Mouse (Mus musculus): ENCODE measurements at regions not wholly inside any gene's neighbourhood (a gene's known extent, or its start where the extent isn't known, plus 50 kb on each side); places are given as distances from the start of the nearest gene placed in this dataset.

DNA sequence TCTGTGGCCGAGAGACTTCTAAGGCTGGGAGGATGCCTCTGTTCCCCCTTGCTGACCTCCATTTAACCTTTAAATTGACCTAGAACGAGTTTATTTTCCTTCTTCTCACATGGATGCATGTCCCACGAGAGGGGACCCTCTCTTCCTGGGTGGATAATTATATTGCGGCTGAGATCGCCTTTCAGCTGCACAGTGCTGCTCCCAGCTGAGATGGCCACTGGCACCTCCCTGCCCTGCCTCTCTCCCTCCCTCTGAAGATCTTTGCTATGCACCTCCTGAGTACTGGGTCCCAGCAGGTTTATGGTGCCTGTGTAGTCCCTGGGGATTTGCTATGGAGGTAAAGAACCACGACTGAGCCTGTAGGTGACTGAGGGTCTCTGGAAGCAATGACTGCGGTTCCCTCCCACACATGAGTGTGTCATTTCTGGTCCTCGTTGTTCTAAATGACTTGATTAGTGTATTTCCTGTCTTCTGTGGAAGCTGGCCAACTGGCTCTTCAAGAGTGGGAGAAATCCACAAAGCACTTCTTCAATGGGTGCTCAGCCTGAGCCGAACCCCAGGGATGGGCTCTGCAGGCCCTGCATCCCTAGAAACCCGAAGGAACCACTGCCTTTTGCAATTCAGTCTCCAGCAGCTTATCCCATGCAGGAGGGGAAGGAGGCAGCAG, 275.9 kb downstream of the Tshz3 start:
- Histone ChIP-seq H3K9ac (ENCODE audit: low read depth, low read length) (no peak overlapping the region), H3K27ac (ENCODE audit: low read length) (no peak overlapping the region), H3K4me3 (ENCODE audit: low read length) (no peak overlapping the region), H3K4me1 (ENCODE audit: control insufficient read depth, insufficient read depth, low read length) (0 out of 2 replicates have a peak, but pooled peaks cover 3% of the 10 kb centered on the region), H3K36me3 (ENCODE audit: control insufficient read depth, insufficient read depth, low read length) (no peaks in the 10 kb centered on the region), H3K9me3 (ENCODE audit: control insufficient read depth, low read length) (no peaks in the 10 kb centered on the region), H3K4me2 (ENCODE audit: low read depth, low read length) (no peak overlapping the region), H3K27me3 (replicated peaks; ENCODE audit: control insufficient read depth, insufficient read depth, low read length) (no peaks in the 10 kb centered on the region)
- 31% methylated on average over 10 of the region's 10 CpGs for WGBS
- ATAC-seq: no peak

DNA sequence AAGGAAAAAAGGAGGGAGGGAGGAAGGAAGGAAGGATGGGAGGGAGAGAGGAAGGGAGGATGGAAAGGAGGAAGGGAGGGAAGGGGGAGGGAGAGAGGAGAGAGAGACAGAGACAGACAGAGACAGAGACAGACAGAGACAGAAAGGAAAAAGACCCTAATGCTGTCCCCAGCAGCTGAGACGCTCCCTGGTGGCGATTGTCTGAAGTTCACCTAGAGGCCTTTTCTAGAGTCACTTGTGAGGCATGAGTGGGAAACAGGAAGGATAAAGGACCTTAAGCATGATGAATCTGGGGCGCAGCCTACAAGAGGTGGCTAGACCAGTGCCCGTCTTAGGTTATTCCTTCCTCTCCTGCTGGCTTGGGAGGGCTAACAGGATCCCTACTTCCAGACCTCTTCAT, 276.7 kb downstream of the Tshz3 start:
- no peak overlapping the region for H3K27ac ChIP-seq (ENCODE audit: low read length)
- no peaks in the 10 kb centered on the region for H3K9me3 ChIP-seq (ENCODE audit: control insufficient read depth, low read length)
- H3K4me3 ChIP-seq (ENCODE audit: low read length): no peak overlapping the region
- 0 out of 2 replicates have a peak, but pooled peaks cover 3% of the 10 kb centered on the region for H3K4me1 ChIP-seq (ENCODE audit: control insufficient read depth, insufficient read depth, low read length)
- H3K9ac ChIP-seq (ENCODE audit: low read depth, low read length): no peak overlapping the region
- no peak overlapping the region for H3K4me2 ChIP-seq (ENCODE audit: low read depth, low read length)
- no peak for ATAC-seq
- H3K27me3 ChIP-seq (replicated peaks; ENCODE audit: control insufficient read depth, insufficient read depth, low read length): no peaks in the 10 kb centered on the region
- 61% methylated on average over 4 of the region's 4 CpGs for WGBS
- no peaks in the 10 kb centered on the region for H3K36me3 ChIP-seq (ENCODE audit: control insufficient read depth, insufficient read depth, low read length)

DNA sequence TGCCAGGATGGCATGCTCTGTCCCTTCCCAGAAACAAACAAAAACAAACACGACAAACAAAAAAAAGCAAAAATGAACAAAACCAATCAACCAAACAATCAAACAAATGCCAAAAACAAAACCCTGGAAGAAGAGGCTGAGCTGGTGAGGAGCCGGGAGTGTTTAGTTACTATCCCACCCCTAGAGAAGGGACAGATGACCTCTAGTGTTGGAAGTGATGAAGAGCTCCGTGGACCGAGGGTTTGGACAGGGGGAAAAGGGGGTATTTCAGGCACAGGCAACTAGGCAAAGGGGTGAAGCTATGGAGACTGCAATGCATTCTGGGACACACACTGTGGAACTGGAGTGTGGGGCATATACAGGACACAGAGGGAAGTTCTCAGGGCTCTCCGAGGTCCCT, 277.6 kb downstream of the Tshz3 start:
- H3K4me2 ChIP-seq (ENCODE audit: low read depth, low read length): no peak overlapping the region

DNA sequence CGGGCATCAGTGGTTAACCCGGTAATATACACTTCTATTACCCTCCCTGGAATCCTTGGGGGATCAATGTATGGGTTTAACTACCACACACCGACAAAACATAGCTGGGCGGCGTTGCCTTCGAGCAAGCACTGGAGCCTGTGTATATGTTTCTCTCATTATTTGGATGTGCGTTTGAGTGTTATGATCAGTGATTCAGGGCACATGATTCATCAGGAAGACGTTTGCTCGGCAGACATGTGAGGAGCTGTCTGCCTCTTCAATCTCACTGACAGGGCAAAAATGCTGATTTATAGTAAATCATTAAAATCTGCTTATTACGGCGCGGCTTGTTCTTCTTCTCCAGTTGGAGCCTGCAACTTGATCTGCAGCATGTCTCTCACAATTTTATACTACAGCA, 279.9 kb downstream of the Tshz3 start:
- no peak overlapping the region for H3K9ac ChIP-seq (ENCODE audit: low read depth, low read length)
- no peak overlapping the region for H3K4me3 ChIP-seq (ENCODE audit: low read length)
- no peak overlapping the region for H3K4me2 ChIP-seq (ENCODE audit: low read depth, low read length)
- H3K9me3 ChIP-seq (ENCODE audit: control insufficient read depth, low read length): no peaks in the 10 kb centered on the region
- 57% methylated on average over 12 of the region's 12 CpGs for WGBS
- 0 out of 2 replicates have a peak, but pooled peaks cover 3% of the 10 kb centered on the region for H3K4me1 ChIP-seq (ENCODE audit: control insufficient read depth, insufficient read depth, low read length)
- H3K36me3 ChIP-seq (ENCODE audit: control insufficient read depth, insufficient read depth, low read length): no peaks in the 10 kb centered on the region
- no peak for ATAC-seq
- H3K27me3 ChIP-seq (replicated peaks; ENCODE audit: control insufficient read depth, insufficient read depth, low read length): no peaks in the 10 kb centered on the region
- no peak overlapping the region for H3K27ac ChIP-seq (ENCODE audit: low read length)

More for the DNA sequence above, 277.6 kb downstream of the Tshz3 start:
- no peaks in the 10 kb centered on the region for H3K9me3 ChIP-seq (ENCODE audit: control insufficient read depth, low read length)
- no peak overlapping the region for H3K4me3 ChIP-seq (ENCODE audit: low read length)
- no peak overlapping the region for H3K9ac ChIP-seq (ENCODE audit: low read depth, low read length)
- H3K4me1 ChIP-seq (ENCODE audit: control insufficient read depth, insufficient read depth, low read length): 0 out of 2 replicates have a peak, but pooled peaks cover 3% of the 10 kb centered on the region
- H3K27ac ChIP-seq (ENCODE audit: low read length): no peak overlapping the region
- no peaks in the 10 kb centered on the region for H3K27me3 ChIP-seq (replicated peaks; ENCODE audit: control insufficient read depth, insufficient read depth, low read length)
- WGBS: 18% methylated on average over 5 of the region's 5 CpGs
- no peak for ATAC-seq
- no peaks in the 10 kb centered on the region for H3K36me3 ChIP-seq (ENCODE audit: control insufficient read depth, insufficient read depth, low read length)

DNA sequence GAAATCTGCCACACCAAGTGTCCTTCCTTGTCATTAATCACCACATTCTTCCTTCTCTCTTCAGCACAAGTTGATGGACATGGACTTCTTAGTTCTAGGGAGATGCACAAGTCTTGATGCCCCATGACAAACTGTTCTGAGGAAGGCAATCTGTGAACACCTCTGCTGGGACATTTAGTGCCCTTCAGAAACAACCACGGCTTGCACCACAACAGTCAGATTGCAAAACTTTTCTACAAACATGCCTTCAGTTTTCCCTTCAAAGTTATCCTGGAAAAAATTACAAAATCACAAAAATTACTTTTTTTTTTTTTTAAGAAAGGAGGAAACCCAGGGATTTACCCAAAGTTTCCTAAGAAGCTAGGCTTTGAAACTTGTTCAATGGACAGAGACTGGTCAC, 291.5 kb downstream of the Tshz3 start:
- 82% methylated on average over 1 of the region's 1 CpGs for WGBS
- Histone ChIP-seq H3K27ac (ENCODE audit: low read length) (no peak overlapping the region), H3K27me3 (replicated peaks; ENCODE audit: control insufficient read depth, insufficient read depth, low read length) (no peaks in the 10 kb centered on the region), H3K4me3 (ENCODE audit: low read length) (no peak overlapping the region), H3K4me1 (ENCODE audit: control insufficient read depth, insufficient read depth, low read length) (no peaks in the 10 kb centered on the region), H3K9me3 (ENCODE audit: control insufficient read depth, low read length) (no peaks in the 10 kb centered on the region), H3K4me2 (ENCODE audit: low read depth, low read length) (no peak overlapping the region), H3K9ac (ENCODE audit: low read depth, low read length) (no peak overlapping the region), H3K36me3 (ENCODE audit: control insufficient read depth, insufficient read depth, low read length) (no peaks in the 10 kb centered on the region)
- no peak for ATAC-seq

DNA sequence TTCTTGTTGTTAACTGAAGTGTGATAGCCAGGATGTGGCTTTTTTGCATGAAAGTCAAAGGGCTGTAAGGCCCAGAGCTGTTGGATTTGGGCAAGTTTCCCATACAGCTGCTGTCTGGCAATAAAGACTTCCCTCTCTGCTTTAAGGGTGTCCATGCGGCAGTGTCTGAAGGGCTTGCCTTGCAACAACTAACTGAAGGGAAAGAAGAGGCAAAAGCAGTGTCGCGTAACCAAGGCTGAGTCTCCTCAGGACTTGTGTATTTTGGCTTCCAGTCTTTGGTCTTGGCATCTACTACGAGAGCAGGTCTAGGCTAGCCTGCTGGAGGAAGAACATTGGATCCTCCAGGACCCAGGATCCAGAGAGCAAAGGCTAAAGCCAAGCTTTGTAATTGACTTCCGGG, 306.7 kb downstream of the Tshz3 start:
- Histone ChIP-seq H3K36me3 (ENCODE audit: control insufficient read depth, insufficient read depth, low read length) (no peaks in the 10 kb centered on the region), H3K4me1 (ENCODE audit: control insufficient read depth, insufficient read depth, low read length) (no peaks in the 10 kb centered on the region), H3K27ac (ENCODE audit: low read length) (no peak overlapping the region), H3K9me3 (ENCODE audit: control insufficient read depth, low read length) (no peaks in the 10 kb centered on the region), H3K4me2 (ENCODE audit: low read depth, low read length) (no peak overlapping the region), H3K9ac (ENCODE audit: low read depth, low read length) (no peak overlapping the region), H3K4me3 (ENCODE audit: low read length) (no peak overlapping the region), H3K27me3 (replicated peaks; ENCODE audit: control insufficient read depth, insufficient read depth, low read length) (no peaks in the 10 kb centered on the region)
- ATAC-seq: no peak
- WGBS: 75% methylated on average over 5 of the region's 5 CpGs

DNA sequence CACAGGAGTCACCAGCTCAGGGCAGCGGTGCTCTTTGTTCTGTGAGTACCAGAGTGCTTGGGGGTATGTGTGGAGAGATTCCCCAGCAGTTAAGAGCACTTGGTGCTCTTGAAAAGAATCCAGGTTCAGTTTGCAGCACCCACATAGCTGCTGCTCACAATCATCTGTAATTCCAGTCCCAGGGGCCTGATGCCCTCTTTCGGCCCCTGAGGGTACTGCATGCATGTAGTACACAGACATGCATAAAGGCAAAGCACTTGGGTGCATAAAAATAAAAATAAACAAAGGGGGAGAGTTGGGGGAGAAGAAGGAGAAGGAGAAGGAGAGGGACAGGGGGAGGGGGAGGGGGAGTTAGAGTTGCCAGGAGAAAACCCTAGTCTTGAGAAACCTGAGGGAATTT, 307.8 kb downstream of the Tshz3 start:
- Histone ChIP-seq H3K4me1 (ENCODE audit: control insufficient read depth, insufficient read depth, low read length) (no peaks in the 10 kb centered on the region), H3K36me3 (ENCODE audit: control insufficient read depth, insufficient read depth, low read length) (no peaks in the 10 kb centered on the region), H3K9ac (ENCODE audit: low read depth, low read length) (no peak overlapping the region), H3K9me3 (ENCODE audit: control insufficient read depth, low read length) (no peaks in the 10 kb centered on the region), H3K27ac (ENCODE audit: low read length) (no peak overlapping the region), H3K4me3 (ENCODE audit: low read length) (no peak overlapping the region), H3K27me3 (replicated peaks; ENCODE audit: control insufficient read depth, insufficient read depth, low read length) (no peaks in the 10 kb centered on the region), H3K4me2 (ENCODE audit: low read depth, low read length) (no peak overlapping the region)
- no peak for ATAC-seq
- WGBS: 97% methylated on average over 2 of the region's 2 CpGs

DNA sequence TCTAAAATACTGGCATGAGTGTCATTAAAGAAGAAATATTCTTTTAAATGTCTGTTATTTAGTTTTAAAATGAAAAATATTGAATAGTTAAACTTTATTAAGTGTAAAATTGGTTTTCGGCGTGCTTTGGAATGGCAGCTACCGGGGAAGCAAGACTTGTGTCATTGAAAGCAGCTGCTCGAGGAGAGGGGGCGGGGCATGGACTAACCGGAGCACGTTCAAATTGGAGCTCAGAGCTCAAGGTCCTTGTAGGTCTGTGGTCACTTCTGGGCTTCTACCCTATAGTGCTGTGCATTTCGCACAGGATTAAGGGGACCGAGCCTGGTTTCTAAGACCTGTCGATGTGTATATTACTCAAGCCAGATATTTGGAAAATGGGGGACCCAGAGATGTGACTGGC, 309.0 kb downstream of the Tshz3 start:
- H3K9ac ChIP-seq (ENCODE audit: low read depth, low read length): no peak overlapping the region
- H3K4me1 ChIP-seq (ENCODE audit: control insufficient read depth, insufficient read depth, low read length): no peaks in the 10 kb centered on the region
- H3K27me3 ChIP-seq (replicated peaks; ENCODE audit: control insufficient read depth, insufficient read depth, low read length): no peaks in the 10 kb centered on the region
- no peak overlapping the region for H3K27ac ChIP-seq (ENCODE audit: low read length)
- no peak overlapping the region for H3K4me2 ChIP-seq (ENCODE audit: low read depth, low read length)
- no peaks in the 10 kb centered on the region for H3K9me3 ChIP-seq (ENCODE audit: control insufficient read depth, low read length)
- 65% methylated on average over 10 of the region's 10 CpGs for WGBS
- H3K36me3 ChIP-seq (ENCODE audit: control insufficient read depth, insufficient read depth, low read length): no peaks in the 10 kb centered on the region
- ATAC-seq: no peak
- H3K4me3 ChIP-seq (ENCODE audit: low read length): no peak overlapping the region

DNA sequence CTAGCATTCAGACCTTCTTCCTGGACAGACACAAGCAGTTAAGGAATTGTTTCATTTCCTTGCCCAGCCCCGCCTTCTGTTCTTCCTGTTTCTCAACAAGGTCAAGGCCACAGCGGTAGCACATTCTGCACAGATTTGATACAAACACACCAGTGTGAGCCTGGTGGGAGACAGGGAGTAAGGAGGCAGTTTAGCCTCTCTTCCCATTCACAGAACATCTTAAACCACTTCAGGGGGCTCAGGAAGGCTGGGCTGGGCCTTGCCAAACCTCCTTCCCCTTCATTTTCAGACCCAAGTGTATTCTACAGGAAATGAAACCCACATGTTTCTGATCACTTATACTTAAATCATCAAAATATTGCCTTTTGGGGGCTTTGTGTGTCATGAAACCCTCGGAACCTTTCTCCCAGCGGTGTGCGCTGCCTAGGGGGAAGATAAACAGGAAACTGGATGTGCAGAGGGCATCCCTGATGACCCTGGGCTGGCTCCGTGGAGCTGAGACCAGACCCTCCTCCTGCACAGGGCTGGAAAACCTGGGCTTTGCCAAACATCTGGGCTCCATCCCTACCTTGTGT, 313.3 kb downstream of the Tshz3 start:
- H3K4me2 ChIP-seq (ENCODE audit: low read depth, low read length): no peak overlapping the region
- H3K4me1 ChIP-seq (ENCODE audit: control insufficient read depth, insufficient read depth, low read length): peaks cover 4% of the 10 kb centered on the region; the same call in 1 of the 2 replicates
- no peaks in the 10 kb centered on the region for H3K27me3 ChIP-seq (replicated peaks; ENCODE audit: control insufficient read depth, insufficient read depth, low read length)
- no peak; the same call in 1 of the 2 replicates for ATAC-seq
- no peaks in the 10 kb centered on the region for H3K36me3 ChIP-seq (ENCODE audit: control insufficient read depth, insufficient read depth, low read length)
- no peak overlapping the region for H3K4me3 ChIP-seq (ENCODE audit: low read length)
- WGBS: 52% methylated on average over 6 of the region's 6 CpGs
- no peak overlapping the region for H3K9ac ChIP-seq (ENCODE audit: low read depth, low read length)
- H3K27ac ChIP-seq (ENCODE audit: low read length): no peak overlapping the region
- H3K9me3 ChIP-seq (ENCODE audit: control insufficient read depth, low read length): no peaks in the 10 kb centered on the region

DNA sequence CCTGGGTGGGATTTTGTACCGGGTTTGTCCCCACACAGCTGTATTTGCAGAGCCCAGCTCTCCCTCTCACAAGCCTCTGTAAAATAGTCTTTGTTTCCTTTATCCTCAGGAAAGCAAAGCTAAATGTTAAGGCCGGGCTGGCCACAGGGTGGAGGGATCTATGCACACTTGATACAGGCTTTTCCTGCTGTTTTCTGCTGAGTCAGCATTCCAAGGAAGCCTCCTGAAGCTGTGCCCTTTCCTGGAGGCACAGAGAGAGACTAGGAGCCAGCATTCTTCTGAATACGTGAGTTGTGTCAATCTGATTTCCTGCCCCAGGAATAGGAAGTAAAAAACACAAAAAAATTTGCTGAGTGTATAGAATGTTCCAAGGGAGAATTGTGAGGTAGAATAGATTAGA, 322.2 kb downstream of the Tshz3 start:
- no peak overlapping the region for H3K27ac ChIP-seq (ENCODE audit: low read length)
- no peak overlapping the region for H3K4me2 ChIP-seq (ENCODE audit: low read depth, low read length)
- H3K27me3 ChIP-seq (replicated peaks; ENCODE audit: control insufficient read depth, insufficient read depth, low read length): no peaks in the 10 kb centered on the region
- H3K4me3 ChIP-seq (ENCODE audit: low read length): no peak overlapping the region
- peaks cover 4% of the 10 kb centered on the region for H3K4me1 ChIP-seq (ENCODE audit: control insufficient read depth, insufficient read depth, low read length)
- H3K9me3 ChIP-seq (ENCODE audit: control insufficient read depth, low read length): no peaks in the 10 kb centered on the region
- 32% methylated on average over 3 of the region's 3 CpGs for WGBS
- ATAC-seq: no peak
- no peak overlapping the region for H3K9ac ChIP-seq (ENCODE audit: low read depth, low read length)
- no peaks in the 10 kb centered on the region for H3K36me3 ChIP-seq (ENCODE audit: control insufficient read depth, insufficient read depth, low read length)
